Mouse (Mus musculus) midbrain, embryonic 11.5 days (tissue): ENCODE data around the gene Mst1. TPM values are rescaled to one million over a fixed set of nuclear protein-coding genes. Genes with fewer than 3 reads are reported as not detected.

ENCODE experiments used
- ATAC-seq: fragments of 200-750 bp; cut with Nextera tagmentation; 2 replicates; pipeline ENCODE4 v1.8.0; 2017; ENCODE audit warnings: moderate TSS enrichment, moderate library complexity; ENCODE audit not compliant: low FRiP score
- DNase-seq: peaks from one replicate; pipeline ENCODE4 v3.0.0; 2015; ENCODE audit warnings: low spot score; ENCODE audit errors: missing footprints
- H3K27ac ChIP-seq: fragments of 300-500 bp; sonication (generic); 2 replicates; pipeline ENCODE4 v1.5.1; 2014; ENCODE audit warnings: low read depth, low read length
- H3K27me3 ChIP-seq: fragments of 300-500 bp; sonication (generic); 2 replicates; pipeline ENCODE4 v1.6.1; 2014; ENCODE audit warnings: mild to moderate bottlenecking, low read length, moderate library complexity, mixed read lengths; ENCODE audit not compliant: control insufficient read depth, insufficient read depth
- H3K36me3 ChIP-seq: fragments of 300-500 bp; sonication (generic); 2 replicates; pipeline ENCODE4 v1.6.1; 2014; ENCODE audit warnings: mild to moderate bottlenecking, low read length, moderate library complexity, mixed read lengths; ENCODE audit not compliant: control insufficient read depth, insufficient read depth
- H3K4me1 ChIP-seq: fragments of 300-500 bp; sonication (generic); 2 replicates; pipeline ENCODE4 v1.6.1; 2014; ENCODE audit warnings: low read length; ENCODE audit not compliant: control insufficient read depth, insufficient read depth
- H3K4me2 ChIP-seq: fragments of 300-500 bp; sonication (generic); 2 replicates; pipeline ENCODE4 v1.6.1; 2014; ENCODE audit warnings: mild to moderate bottlenecking, moderate library complexity
- H3K4me3 ChIP-seq: fragments of 300-500 bp; sonication (generic); 2 replicates; pipeline ENCODE4 v1.5.1; 2014; ENCODE audit warnings: low read depth, low read length
- H3K9ac ChIP-seq: fragments of 300-500 bp; sonication (generic); 2 replicates; pipeline ENCODE4 v1.6.1; 2014; ENCODE audit warnings: low read length
- H3K9me3 ChIP-seq: fragments of 300-500 bp; sonication (generic); 2 replicates; pipeline ENCODE4 v1.6.1; 2016; ENCODE audit warnings: low read length; ENCODE audit not compliant: control insufficient read depth
- WGBS: fragments of 180-500 bp; shearing (Covaris S2); extraction: QIAGEN DNeasy Blood & Tissue Kit; methylation state at CpG from one replicate; pipeline ENCODE4 v1.1.7; 2014; 5-methylcytosine and 5-hydroxymethylcytosine counted together
- polyA plus RNA-seq: library from polyadenylated mRNA; unstranded; fragments of >200 nt; fragmentation: Nextera tagmentation; extraction: Ambion mirVana; gene quantifications from 2 replicates; pipeline ENCODE4 v1.2.1, GENCODE M21; 2014

Mst1 gene
- polyA plus RNA-seq, 1 experiment from 2014 or later = 0.78 TPM

DNA sequence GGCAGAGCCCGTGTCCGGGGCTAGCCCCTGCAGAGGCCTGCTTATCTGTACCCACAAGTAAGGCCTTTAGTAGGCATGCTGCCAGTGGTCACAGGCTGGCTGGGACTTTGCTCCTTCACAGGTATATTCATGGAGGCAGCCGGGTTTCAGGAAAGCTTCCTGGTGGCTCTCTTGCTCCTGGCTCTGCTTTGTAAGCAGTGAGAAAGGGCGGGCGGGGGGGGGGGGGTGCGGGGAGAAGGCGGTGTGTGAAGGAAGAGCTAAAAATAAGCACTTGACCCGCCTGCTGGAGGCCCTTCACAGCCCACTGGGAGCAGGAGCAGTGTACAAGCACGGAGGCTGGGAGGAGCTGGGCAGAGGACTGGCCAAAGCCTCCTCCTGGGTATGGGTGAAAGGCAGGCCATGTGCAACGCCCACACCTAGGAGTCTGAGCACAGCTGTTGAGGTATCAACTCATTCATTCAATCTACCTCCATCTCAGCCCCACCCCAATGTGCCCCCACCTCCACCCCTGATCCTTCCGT is 39.7 kb downstream of the Mst1 start:
- H3K27me3 ChIP-seq = no peaks in the 10 kb centered on the region
- WGBS = 63% methylated on average over 9 of the region's 11 CpGs
- DNase-seq (no peak), ATAC-seq (no peak)
- no peak overlapping the region for H3K9ac ChIP-seq
- H3K4me3 ChIP-seq = no peak overlapping the region
- H3K4me2 ChIP-seq = no peak overlapping the region
- H3K36me3 ChIP-seq = peaks cover 7% of the 10 kb centered on the region
- H3K4me1 ChIP-seq = no peaks in the 10 kb centered on the region
- no peak overlapping the region for H3K27ac ChIP-seq
- H3K9me3 ChIP-seq = no peaks in the 10 kb centered on the region

GRCm38 (mm10) chr9:108120671-108121070 is 40.4 kb downstream of the Mst1 start:
- 91% methylated on average over 8 of the region's 8 CpGs for WGBS

GRCm38 (mm10) chr9:108121170-108121969 is 41.1 kb downstream of the Mst1 start:
- Histone ChIP-seq H3K9me3 (no peaks in the 10 kb centered on the region), H3K27ac (no peak overlapping the region), H3K9ac (no peak overlapping the region), H3K27me3 (no peaks in the 10 kb centered on the region), H3K36me3 (peaks cover 2% of the 10 kb centered on the region), H3K4me3 (no peak overlapping the region), H3K4me2 (no peak overlapping the region), H3K4me1 (no peaks in the 10 kb centered on the region)
- ATAC-seq (no peak), DNase-seq (no peak)
- WGBS = 93% methylated on average over 10 of the region's 10 CpGs

More at GRCm38 (mm10) chr9:108120671-108121070, 40.4 kb downstream of the Mst1 start:
- no peaks in the 10 kb centered on the region for H3K4me1 ChIP-seq
- ATAC-seq (no peak), DNase-seq (no peak)
- H3K9me3 ChIP-seq = no peaks in the 10 kb centered on the region
- H3K4me3 ChIP-seq = no peak overlapping the region
- no peak overlapping the region for H3K4me2 ChIP-seq
- peaks cover 6% of the 10 kb centered on the region for H3K36me3 ChIP-seq
- H3K9ac ChIP-seq = no peak overlapping the region
- no peaks in the 10 kb centered on the region for H3K27me3 ChIP-seq
- no peak overlapping the region for H3K27ac ChIP-seq

GRCm38 (mm10) chr9:108123916-108124315 is 43.7 kb downstream of the Mst1 start:
- Histone ChIP-seq H3K4me3 (no peak overlapping the region), H3K9ac (no peak overlapping the region), H3K4me2 (no peak overlapping the region), H3K4me1 (no peaks in the 10 kb centered on the region), H3K27me3 (no peaks in the 10 kb centered on the region), H3K27ac (no peak overlapping the region), H3K9me3 (no peaks in the 10 kb centered on the region), H3K36me3 (no peaks in the 10 kb centered on the region; the same call in 1 of the 2 replicates)
- no peak for ATAC-seq
- DNase-seq = no peak
- 92% methylated on average over 4 of the region's 4 CpGs for WGBS

DNA sequence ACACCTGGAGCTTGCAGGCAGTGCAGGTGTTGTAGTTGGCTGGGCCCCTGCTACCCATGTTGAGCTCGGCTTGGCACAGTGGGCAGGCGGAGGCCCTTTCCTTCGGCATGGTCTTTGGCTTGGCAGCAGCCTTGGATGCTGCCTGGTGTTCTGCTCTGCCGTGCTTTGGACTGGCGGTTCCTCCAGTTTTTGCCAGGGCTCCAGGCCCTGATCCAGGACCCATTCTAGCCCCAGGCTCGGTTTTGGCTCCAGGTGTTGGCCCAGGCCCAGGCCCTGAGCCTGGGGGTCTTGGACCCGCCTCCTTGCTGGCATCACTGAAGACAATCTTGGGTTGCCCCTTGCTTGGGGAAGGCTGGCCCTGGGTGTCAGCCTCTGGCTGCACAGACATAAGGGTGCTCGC is 45.5 kb downstream of the Mst1 start:
- no peak overlapping the region for H3K4me3 ChIP-seq
- 93% methylated on average over 8 of the region's 8 CpGs for WGBS
- no peaks in the 10 kb centered on the region for H3K9me3 ChIP-seq
- no peak for ATAC-seq
- H3K27me3 ChIP-seq = no peaks in the 10 kb centered on the region
- no peak for DNase-seq
- H3K9ac ChIP-seq = no peak overlapping the region
- no peaks in the 10 kb centered on the region for H3K4me1 ChIP-seq
- H3K27ac ChIP-seq = no peak overlapping the region
- H3K4me2 ChIP-seq = no peak overlapping the region
- no peaks in the 10 kb centered on the region; the same call in 1 of the 2 replicates for H3K36me3 ChIP-seq

- H3K9ac ChIP-seq = no peak overlapping the region
- no peaks in the 10 kb centered on the region; the same call in 1 of the 2 replicates for H3K36me3 ChIP-seq
- 88% methylated on average over 17 of the region's 17 CpGs for WGBS
- H3K4me1 ChIP-seq = no peaks in the 10 kb centered on the region
- H3K27ac ChIP-seq = no peak overlapping the region
- H3K4me3 ChIP-seq = no peak overlapping the region
- no peak overlapping the region for H3K4me2 ChIP-seq
- H3K9me3 ChIP-seq = no peaks in the 10 kb centered on the region
- no peaks in the 10 kb centered on the region for H3K27me3 ChIP-seq
- ATAC-seq (no peak), DNase-seq (no peak)
These were observed 46.4 kb downstream of the Mst1 start for GRCm38 (mm10) chr9:108126436-108127180.

DNA sequence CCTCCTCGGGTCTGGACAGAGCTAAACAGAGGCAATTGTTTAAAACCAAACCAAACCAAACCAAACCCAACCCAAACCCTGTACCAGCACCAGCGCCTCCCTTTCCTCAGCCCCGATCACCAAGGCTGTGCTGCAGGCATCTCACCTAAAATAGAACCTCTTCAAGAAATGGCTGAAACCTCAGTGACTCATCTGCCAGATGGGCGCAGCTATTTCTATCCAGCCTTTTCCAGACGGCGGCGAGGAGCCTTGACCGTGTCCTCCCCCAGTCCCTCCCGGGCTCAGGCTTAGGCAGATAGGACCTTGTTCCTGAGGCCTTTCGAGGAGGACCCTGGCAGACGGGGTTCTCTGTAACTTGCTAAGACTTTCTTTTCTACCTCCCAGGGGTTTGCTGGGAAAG is 48.0 kb downstream of the Mst1 start:
- Histone ChIP-seq H3K4me1 (no peaks in the 10 kb centered on the region), H3K9ac (no peak overlapping the region), H3K4me3 (no peak overlapping the region), H3K27me3 (no peaks in the 10 kb centered on the region), H3K4me2 (no peak overlapping the region), H3K27ac (no peak overlapping the region), H3K36me3 (no peaks in the 10 kb centered on the region), H3K9me3 (no peaks in the 10 kb centered on the region)
- no peak for DNase-seq
- 82% methylated on average over 11 of the region's 11 CpGs for WGBS
- ATAC-seq = no peak

GRCm38 (mm10) chr9:108129042-108129948 is 49.1 kb downstream of the Mst1 start:
- no peak overlapping the region for H3K9ac ChIP-seq

More at GRCm38 (mm10) chr9:108129042-108129948, 49.1 kb downstream of the Mst1 start:
- Histone ChIP-seq H3K27me3 (no peaks in the 10 kb centered on the region), H3K36me3 (no peaks in the 10 kb centered on the region), H3K4me2 (no peak overlapping the region), H3K4me3 (no peak overlapping the region), H3K27ac (no peak overlapping the region), H3K4me1 (no peaks in the 10 kb centered on the region), H3K9me3 (no peaks in the 10 kb centered on the region)
- no peak for DNase-seq
- 83% methylated on average over 13 of the region's 13 CpGs for WGBS
- ATAC-seq = no peak
